Mouse (Mus musculus): Measurements from ENCODE around the gene Fuz. TPM values are rescaled to one million over a fixed set of nuclear protein-coding genes. Genes with fewer than 3 reads are reported as not detected.

Fuz gene
- polyA plus RNA-seq, 1 experiment from 2014 or later = 18.7 TPM

DNA sequence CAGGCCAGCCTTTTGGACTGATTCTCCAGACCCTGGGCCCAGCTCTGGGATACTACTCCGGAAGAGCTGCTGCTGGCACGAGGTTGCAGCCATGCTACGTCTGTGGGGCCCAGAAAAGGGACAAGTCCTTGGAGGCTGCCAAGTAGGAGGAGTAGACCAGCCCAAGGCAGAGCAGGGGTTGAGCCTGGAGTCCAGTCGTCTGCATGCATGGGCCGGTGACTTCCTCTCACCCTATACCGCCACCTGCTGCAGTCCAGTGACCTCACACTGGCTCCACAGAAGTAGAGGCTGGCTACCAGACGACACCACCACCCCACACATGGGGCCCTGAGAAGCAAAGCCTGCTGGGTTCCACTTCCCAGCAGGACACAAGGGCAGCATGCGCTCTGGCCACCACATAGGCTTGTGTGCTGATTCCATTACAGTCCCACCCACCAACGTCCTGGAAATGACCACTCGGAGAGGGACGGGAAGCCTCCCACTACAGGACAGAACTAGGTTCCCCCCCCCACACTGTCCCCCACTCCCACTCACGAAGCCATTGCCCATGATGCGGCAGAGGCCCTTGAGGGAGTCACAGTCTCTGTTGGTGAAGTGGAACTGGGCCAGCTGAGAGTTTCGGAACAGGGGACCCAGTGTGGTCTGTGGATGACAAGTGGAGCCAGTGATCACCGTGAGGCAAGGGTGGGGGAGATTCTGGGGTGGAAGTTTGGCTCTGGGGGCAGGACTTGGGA, 29.4 kb upstream of the Fuz start:
- H3K36me3 ChIP-seq (ENCODE audit: control insufficient read depth, insufficient read depth, low read length) = peaks cover 28% of the 10 kb centered on the region
- H3K27ac ChIP-seq (ENCODE audit: low read depth, low read length) = no peak overlapping the region
- no peak overlapping the region for H3K4me3 ChIP-seq (ENCODE audit: low read depth, low read length)

DNA sequence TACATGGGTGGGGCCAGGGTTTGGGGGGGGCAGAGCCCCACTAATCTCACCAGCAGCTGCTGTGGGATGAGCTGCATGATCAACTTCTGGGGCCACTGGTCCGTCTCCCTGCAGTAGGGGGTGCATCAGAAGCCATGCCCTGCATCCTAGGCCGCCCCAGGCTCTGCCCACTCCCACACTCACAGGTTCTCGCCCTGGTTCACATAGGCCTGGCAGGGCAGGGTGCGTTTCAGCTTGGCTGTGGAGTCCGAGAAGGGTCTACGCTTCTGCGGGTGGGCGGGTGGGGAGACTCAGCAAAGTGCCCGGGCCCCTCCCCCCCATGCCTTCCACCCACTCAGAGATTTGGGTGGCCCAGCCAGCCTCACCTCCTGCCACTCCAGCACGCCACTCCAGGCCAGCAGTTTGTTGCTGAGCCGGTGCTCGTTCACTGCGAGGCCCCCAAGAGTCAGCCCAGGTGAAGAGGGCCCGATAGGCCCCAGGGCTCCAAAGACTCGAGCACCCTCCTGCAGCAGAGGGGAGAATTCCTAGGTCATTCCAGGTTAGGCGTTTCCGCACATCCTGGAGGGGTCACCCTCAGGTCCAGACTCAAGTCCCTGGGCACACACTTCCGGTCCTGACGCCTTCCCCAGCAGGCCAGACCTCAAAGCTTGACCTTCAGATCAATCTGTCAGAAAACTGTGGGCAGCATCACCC, 28.7 kb upstream of the Fuz start:
- Histone ChIP-seq H3K4me3 (ENCODE audit: low read depth, low read length) (peak overlapping the region; percentile 99), H3K4me2 (ENCODE audit: low read depth) (peak overlapping the region; percentile 83), H3K4me1 (ENCODE audit: control insufficient read depth, insufficient read depth, low read length) (peaks cover 28% of the 10 kb centered on the region), H3K36me3 (ENCODE audit: control insufficient read depth, insufficient read depth, low read length) (peaks cover 24% of the 10 kb centered on the region), H3K27ac (ENCODE audit: low read depth, low read length) (0 out of 2 replicates have a peak overlapping the region, but pooled peaks have one; percentile 10), H3K27me3 (ENCODE audit: control insufficient read depth, insufficient read depth, low read length) (no peaks in the 10 kb centered on the region), H3K9ac (ENCODE audit: low read length) (no peak overlapping the region), H3K9me3 (ENCODE audit: control insufficient read depth, low read length) (no peaks in the 10 kb centered on the region)
- DNase-seq (ENCODE audit: low spot score) = no peak
- no peak for ATAC-seq (ENCODE audit: insufficient read depth, low FRiP score, low TSS enrichment)
- WGBS = 79% methylated on average over 19 of the region's 19 CpGs

More for the DNA sequence above, 29.4 kb upstream of the Fuz start:
- 69% methylated on average over 15 of the region's 15 CpGs for WGBS
- ATAC-seq (ENCODE audit: insufficient read depth, low FRiP score, low TSS enrichment) (no peak), DNase-seq (ENCODE audit: low spot score) (no peak)
- Histone ChIP-seq H3K9ac (ENCODE audit: low read length) (no peak overlapping the region; the same call in 1 of the 2 replicates), H3K4me1 (ENCODE audit: control insufficient read depth, insufficient read depth, low read length) (peaks cover 28% of the 10 kb centered on the region), H3K27me3 (ENCODE audit: control insufficient read depth, insufficient read depth, low read length) (no peaks in the 10 kb centered on the region), H3K4me2 (ENCODE audit: low read depth) (no peak overlapping the region), H3K9me3 (ENCODE audit: control insufficient read depth, low read length) (no peaks in the 10 kb centered on the region)

DNA sequence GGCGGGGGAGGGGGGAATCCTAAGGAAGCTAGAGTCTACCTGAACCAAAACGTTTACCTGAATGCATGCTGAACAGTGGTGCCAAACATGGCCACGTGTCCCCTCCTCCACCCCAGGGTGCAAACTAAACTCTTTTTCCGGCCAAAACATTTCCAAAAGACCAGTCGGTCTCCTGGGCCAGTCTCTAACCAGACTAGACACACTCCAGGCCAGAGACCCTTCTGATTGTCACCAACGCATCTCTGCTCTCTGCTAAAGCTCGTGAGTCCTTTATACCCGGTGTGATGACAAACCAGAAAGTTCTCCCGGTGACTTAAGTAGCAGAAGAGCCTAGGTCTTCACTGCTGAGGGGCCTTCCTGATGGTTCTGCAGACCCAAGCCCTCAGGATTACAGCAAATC, 28.1 kb upstream of the Fuz start:
- peaks cover 17% of the 10 kb centered on the region for H3K36me3 ChIP-seq (ENCODE audit: control insufficient read depth, insufficient read depth, low read length)
- peaks cover 28% of the 10 kb centered on the region for H3K4me1 ChIP-seq (ENCODE audit: control insufficient read depth, insufficient read depth, low read length)
- H3K9me3 ChIP-seq (ENCODE audit: control insufficient read depth, low read length) = no peaks in the 10 kb centered on the region
- peak overlapping the region; percentile 99 for H3K4me3 ChIP-seq (ENCODE audit: low read depth, low read length)
- ATAC-seq (ENCODE audit: insufficient read depth, low FRiP score, low TSS enrichment) = no peak
- peak overlapping the region; percentile 0 for H3K9ac ChIP-seq (ENCODE audit: low read length)
- DNase-seq (ENCODE audit: low spot score) = no peak
- H3K4me2 ChIP-seq (ENCODE audit: low read depth) = peak overlapping the region; percentile 83
- no peak overlapping the region for H3K27ac ChIP-seq (ENCODE audit: low read depth, low read length)
- no peaks in the 10 kb centered on the region for H3K27me3 ChIP-seq (ENCODE audit: control insufficient read depth, insufficient read depth, low read length)
- WGBS = 64% methylated on average over 9 of the region's 9 CpGs

DNA sequence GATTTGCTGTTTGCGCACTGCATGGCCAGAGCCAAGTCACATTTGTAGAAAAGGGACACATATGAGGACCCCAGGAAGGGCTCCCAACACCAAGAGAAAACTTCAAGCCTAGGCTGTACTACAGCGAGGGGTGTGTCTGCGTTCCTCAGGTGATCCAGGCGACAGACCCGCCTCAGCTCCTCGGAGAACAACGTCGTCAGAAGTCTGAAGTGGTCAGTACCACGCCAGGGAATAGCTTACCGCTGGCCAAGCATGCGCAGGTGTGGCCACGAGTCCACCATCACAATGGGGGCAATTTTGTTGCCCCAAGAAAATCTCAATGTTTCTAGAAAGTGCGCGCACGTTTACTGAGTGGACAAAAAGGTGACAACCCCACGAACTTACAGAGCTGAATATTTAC, 27.4 kb upstream of the Fuz start:
- no peaks in the 10 kb centered on the region for H3K9me3 ChIP-seq (ENCODE audit: control insufficient read depth, low read length)
- H3K4me2 ChIP-seq (ENCODE audit: low read depth) = peak overlapping the region; percentile 83
- H3K27me3 ChIP-seq (ENCODE audit: control insufficient read depth, insufficient read depth, low read length) = no peaks in the 10 kb centered on the region
- H3K27ac ChIP-seq (ENCODE audit: low read depth, low read length) = peak overlapping the region; percentile 100
- ATAC-seq (ENCODE audit: insufficient read depth, low FRiP score, low TSS enrichment) (no peak), DNase-seq (ENCODE audit: low spot score) (no peak)
- WGBS = 8% methylated on average over 16 of the region's 16 CpGs
- peak overlapping the region; percentile 99 for H3K9ac ChIP-seq (ENCODE audit: low read length)
- peaks cover 28% of the 10 kb centered on the region for H3K4me1 ChIP-seq (ENCODE audit: control insufficient read depth, insufficient read depth, low read length)
- H3K36me3 ChIP-seq (ENCODE audit: control insufficient read depth, insufficient read depth, low read length) = peaks cover 14% of the 10 kb centered on the region
- H3K4me3 ChIP-seq (ENCODE audit: low read depth, low read length) = peak overlapping the region; percentile 99

DNA sequence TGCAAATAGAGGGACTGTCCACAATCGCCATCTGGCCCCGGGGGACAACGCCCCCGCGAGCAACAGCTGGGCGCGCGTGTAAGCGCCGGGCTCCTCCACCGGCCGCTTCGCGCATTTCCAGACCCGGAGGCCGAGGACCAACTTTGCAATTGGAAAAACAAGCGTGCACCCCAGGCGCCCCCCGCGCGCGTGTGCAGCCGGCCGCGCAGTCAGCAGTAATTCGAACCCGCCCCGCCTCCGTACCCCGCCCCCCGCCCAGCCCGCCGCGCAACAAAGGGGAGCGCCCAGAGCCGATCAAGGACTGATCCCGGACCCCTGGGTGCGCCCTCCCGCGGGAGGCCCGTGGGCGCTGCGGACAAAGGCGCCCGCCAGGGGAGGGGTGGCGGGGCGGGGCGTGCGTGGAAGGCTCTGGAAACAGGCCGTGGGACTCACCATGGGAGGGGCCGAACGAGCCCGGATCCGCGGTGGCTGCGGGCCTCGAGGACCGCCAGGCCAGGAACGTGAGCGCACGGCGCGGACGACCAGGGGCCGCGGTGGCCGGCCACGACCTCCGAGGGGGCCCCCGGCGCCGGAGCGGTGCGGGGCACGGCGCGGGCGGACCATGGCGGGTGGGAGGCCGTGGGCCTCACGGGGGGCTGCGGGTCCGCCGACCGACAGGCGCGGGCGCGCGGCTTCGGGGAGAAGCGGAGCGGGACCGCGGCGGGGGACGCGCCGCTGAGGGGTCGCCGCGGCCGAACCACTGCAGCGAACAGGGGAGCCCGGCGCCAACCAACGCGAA, 26.8 kb upstream of the Fuz start:
- H3K36me3 ChIP-seq (ENCODE audit: control insufficient read depth, insufficient read depth, low read length) = peaks cover 9% of the 10 kb centered on the region
- H3K4me2 ChIP-seq (ENCODE audit: low read depth) = peak overlapping the region; percentile 83
- WGBS = under 1% methylated on average over 104 of the region's 108 CpGs
- peak overlapping the region; percentile 99 for H3K9ac ChIP-seq (ENCODE audit: low read length)
- H3K27me3 ChIP-seq (ENCODE audit: control insufficient read depth, insufficient read depth, low read length) = no peaks in the 10 kb centered on the region
- peak overlapping the region; percentile 99 for H3K4me3 ChIP-seq (ENCODE audit: low read depth, low read length)
- peak; percentile 73 for DNase-seq (ENCODE audit: low spot score)
- peak; percentile 32 for ATAC-seq (ENCODE audit: insufficient read depth, low FRiP score, low TSS enrichment)
- no peaks in the 10 kb centered on the region for H3K9me3 ChIP-seq (ENCODE audit: control insufficient read depth, low read length)
- peaks cover 28% of the 10 kb centered on the region for H3K4me1 ChIP-seq (ENCODE audit: control insufficient read depth, insufficient read depth, low read length)
- peak overlapping the region; percentile 100 for H3K27ac ChIP-seq (ENCODE audit: low read depth, low read length)

DNA sequence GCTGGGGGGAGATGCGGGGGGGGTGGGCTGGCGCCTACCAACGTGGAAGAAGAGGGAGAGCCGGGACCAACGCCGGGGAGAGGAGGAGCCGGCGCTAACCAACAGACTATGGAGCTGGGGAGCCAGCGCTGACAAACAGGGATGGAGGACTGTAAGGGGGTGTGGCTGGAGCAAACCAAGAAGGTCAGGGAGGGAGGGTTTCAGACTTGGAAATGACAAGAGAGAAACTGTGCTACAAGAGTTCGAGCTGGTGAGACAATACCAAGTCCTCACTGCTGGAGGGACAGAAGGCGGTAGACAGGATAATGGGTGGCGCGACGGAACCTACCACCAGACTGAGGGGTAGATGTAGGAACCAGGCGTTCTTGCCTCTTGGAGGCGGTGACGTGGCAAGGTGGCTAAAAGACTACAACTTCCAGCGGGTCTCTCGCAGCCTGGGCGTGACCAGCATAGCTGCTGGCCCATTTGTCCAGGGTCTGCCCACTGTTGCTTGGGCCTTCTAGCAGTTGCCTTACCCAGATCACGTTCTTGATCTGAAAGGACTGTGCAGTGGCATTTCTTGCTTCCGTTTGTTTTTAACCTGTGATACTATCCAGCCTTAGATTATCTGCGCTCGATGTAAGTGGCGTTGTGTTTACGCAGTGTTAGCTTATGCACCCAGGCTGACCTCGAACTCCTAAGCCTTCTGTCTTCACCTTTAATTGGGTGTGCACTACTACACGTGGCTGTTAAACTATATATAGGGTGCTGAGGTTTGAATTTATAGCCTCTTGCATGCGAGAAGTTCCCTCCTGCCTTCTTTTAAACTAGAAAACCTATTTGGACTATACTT, 26.0 kb upstream of the Fuz start, which contains the start of gene Ptov1:
Gene Ptov1, minus strand, starts transcription at position 92 of the 832 bp plus-strand sequence.
- Histone ChIP-seq H3K27me3 (ENCODE audit: control insufficient read depth, insufficient read depth, low read length) (no peaks in the 10 kb centered on the region), H3K9ac (ENCODE audit: low read length) (peak within 1 kb of the TSS; percentile 99), H3K4me1 (ENCODE audit: control insufficient read depth, insufficient read depth, low read length) (peaks cover 28% of the 10 kb centered on the region), H3K4me3 (ENCODE audit: low read depth, low read length) (peak within 1 kb of the TSS; percentile 99), H3K4me2 (ENCODE audit: low read depth) (peak within 1 kb of the TSS; percentile 83), H3K36me3 (ENCODE audit: control insufficient read depth, insufficient read depth, low read length) (peaks cover 4% of the 10 kb centered on the region; the same call in 1 of the 2 replicates), H3K27ac (ENCODE audit: low read depth, low read length) (peak within 1 kb of the TSS; percentile 100), H3K9me3 (ENCODE audit: control insufficient read depth, low read length) (no peaks in the 10 kb centered on the region)
- ATAC-seq (ENCODE audit: insufficient read depth, low FRiP score, low TSS enrichment) = peak; percentile 92
- 11% methylated on average over 29 of the region's 29 CpGs for WGBS
- DNase-seq (ENCODE audit: low spot score) = peak; percentile 94

DNA sequence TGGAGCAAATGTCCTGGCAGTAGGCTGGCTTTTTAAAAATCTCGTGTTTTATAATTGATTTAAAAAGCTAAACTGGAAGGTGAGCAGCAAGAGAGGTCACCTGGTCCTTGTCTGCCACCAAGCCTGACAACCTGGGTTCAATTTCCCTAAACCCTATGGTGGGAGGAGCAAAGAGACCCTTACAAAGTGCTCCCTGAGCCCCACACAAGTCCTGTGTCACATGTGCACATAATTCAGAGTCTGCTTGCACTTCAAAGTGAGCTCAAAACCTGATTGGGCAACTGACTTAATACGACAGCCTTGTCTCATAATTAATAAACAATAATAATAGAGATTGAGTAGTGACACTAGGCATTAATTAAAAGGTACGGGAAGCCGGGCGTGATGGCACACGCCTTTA, 25.3 kb upstream of the Fuz start:
- Histone ChIP-seq H3K4me2 (ENCODE audit: low read depth) (peak overlapping the region; percentile 83), H3K4me3 (ENCODE audit: low read depth, low read length) (peak overlapping the region; percentile 99), H3K9ac (ENCODE audit: low read length) (peak overlapping the region; percentile 44; the same call in 1 of the 2 replicates)

DNA sequence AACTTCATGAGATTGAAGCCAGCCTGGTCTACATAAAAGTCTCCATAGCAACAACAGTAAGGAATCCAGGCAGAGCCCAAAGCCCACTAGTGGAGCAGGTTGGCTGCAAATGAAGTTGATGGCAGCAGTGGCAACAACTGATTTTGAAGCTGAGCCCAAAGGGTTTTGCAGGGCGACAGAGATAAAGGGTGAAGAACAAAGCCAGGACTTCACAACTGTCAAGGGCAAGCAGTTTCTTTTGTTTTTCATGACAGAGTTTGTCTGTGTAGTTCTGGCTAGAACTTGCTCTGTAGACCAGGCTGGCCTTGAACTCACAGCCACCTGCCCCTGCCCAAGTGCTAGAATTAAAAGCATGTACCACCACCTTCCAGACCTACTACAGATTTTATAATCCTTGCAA, 24.7 kb upstream of the Fuz start:
- H3K4me1 ChIP-seq (ENCODE audit: control insufficient read depth, insufficient read depth, low read length) = peaks cover 23% of the 10 kb centered on the region
- 39% methylated on average over 1 of the region's 1 CpGs for WGBS
- H3K4me3 ChIP-seq (ENCODE audit: low read depth, low read length) = no peak overlapping the region
- H3K9me3 ChIP-seq (ENCODE audit: control insufficient read depth, low read length) = no peaks in the 10 kb centered on the region
- no peaks in the 10 kb centered on the region for H3K27me3 ChIP-seq (ENCODE audit: control insufficient read depth, insufficient read depth, low read length)
- ATAC-seq (ENCODE audit: insufficient read depth, low FRiP score, low TSS enrichment) (no peak), DNase-seq (ENCODE audit: low spot score) (no peak)
- no peak overlapping the region for H3K4me2 ChIP-seq (ENCODE audit: low read depth)
- no peak overlapping the region for H3K27ac ChIP-seq (ENCODE audit: low read depth, low read length)
- H3K36me3 ChIP-seq (ENCODE audit: control insufficient read depth, insufficient read depth, low read length) = peaks cover under 1% of the 10 kb centered on the region; the same call in 1 of the 2 replicates
- H3K9ac ChIP-seq (ENCODE audit: low read length) = no peak overlapping the region

More for the DNA sequence above, 25.3 kb upstream of the Fuz start:
- peaks cover 2% of the 10 kb centered on the region; the same call in 1 of the 2 replicates for H3K36me3 ChIP-seq (ENCODE audit: control insufficient read depth, insufficient read depth, low read length)
- H3K4me1 ChIP-seq (ENCODE audit: control insufficient read depth, insufficient read depth, low read length) = peaks cover 25% of the 10 kb centered on the region
- WGBS = 78% methylated on average over 6 of the region's 6 CpGs
- H3K27me3 ChIP-seq (ENCODE audit: control insufficient read depth, insufficient read depth, low read length) = no peaks in the 10 kb centered on the region
- H3K27ac ChIP-seq (ENCODE audit: low read depth, low read length) = peak overlapping the region; percentile 100; the same call in 1 of the 2 replicates
- DNase-seq (ENCODE audit: low spot score) = no peak
- no peaks in the 10 kb centered on the region for H3K9me3 ChIP-seq (ENCODE audit: control insufficient read depth, low read length)
- no peak for ATAC-seq (ENCODE audit: insufficient read depth, low FRiP score, low TSS enrichment)
